Mouse (Mus musculus): Measurements from ENCODE around the gene Gm21972.

DNA sequence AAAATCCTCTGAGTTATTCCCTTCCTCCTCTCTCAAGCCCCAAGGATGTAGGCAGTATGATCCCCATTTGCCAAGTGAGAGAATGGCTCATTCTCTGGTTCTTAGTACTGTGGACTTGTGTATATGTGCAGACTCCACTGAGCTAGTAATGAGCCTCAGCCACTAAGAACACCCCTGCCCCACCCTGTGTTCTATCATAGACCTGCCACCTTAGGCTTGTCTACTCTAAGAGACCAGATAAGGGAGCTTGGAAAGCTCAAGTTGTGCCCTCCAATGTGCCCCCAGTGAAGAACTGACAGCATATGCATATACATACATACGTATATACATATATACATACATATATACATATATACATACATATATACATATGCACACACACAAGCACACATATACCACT lies 78.1 kb downstream of the Gm21972 start:
- TF ChIP-seq CTCF (IDR thresholded peaks at IDR 0.05; ENCODE audit: control insufficient read depth, insufficient read depth, low read length) = no peak
- no peak for TF ChIP-seq POLR2A (IDR thresholded peaks at IDR 0.05; ENCODE audit: borderline replicate concordance, control insufficient read depth, low read depth, low read length)

Measured in bone marrow, adult 2 months (tissue).